Mouse (Mus musculus): ENCODE results near the gene Mtmr12.
A peak's percentile ranks its signal among the peaks of the same experiment; 100 is the strongest.

The Mtmr12 gene

DNA sequence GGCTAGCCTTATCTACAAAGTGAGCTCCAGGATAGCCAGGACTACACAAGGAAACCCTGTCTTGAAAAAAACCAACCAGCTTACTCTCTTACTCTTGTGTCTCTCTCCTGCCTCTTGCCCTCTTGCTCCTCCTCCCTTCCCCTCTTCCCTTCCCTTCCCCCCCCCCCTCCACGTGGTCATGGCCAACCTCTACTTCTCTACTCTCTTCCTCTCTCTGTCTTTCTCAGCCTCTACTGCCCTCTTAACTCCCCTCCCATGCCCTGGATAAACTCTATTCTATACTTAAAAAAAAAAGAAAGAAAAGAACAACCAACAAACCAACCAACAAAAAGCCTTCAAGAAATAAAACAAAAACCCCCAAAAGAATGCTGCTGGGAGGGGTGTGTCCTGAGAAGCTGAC, 30.7 kb downstream of the Mtmr12 start:
- DNase-seq (ENCODE audit: extremely low spot score, low spot score), result no peak

- DNase-seq (ENCODE audit: extremely low spot score, low spot score), result no peak
Observed at GRCm38 (mm10) chr15:12235983-12236382, 31.2 kb downstream of the Mtmr12 start.

DNA sequence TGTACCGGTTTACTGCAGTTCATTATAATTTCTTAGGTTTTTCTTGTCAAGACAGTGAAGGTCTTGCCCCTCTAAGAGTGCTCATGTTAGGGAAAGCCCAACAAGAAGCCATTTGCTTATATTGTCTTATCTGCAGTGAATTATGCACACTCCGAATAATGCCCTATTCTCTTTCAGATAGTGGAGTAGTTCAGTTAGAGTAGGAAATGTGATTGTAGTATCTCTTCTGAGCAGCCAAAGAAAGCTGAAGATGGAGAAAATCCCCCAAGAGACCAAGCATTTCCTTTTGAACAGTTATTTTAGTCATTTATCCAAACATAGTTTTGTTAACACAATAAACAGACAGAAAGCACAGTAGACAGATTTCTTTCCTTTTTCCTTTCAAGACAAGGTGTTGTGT, 32.1 kb downstream of the Mtmr12 start:
- DNase-seq (ENCODE audit: extremely low spot score, low spot score), result no peak

DNA sequence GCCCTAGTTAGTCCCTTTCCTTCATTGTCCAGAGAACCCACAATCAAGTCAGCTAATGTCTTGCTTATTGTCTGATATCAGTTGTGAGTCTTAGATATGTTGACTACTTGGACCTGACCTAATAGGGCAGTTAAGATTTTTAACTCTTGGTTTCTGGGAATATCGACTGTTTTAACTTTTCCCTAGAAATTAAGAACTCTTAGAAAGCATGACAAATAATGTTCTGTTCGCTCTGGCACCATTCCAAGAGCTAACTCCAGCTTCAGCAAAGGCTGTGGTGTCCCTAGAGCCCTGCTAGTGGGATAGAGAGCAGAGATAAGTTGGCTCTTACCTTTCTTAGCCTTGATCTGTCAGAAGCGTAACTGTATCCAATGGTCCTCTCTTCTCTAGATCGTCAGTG, 32.7 kb downstream of the Mtmr12 start:
- DNase-seq (ENCODE audit: extremely low spot score, low spot score), result no peak

DNA sequence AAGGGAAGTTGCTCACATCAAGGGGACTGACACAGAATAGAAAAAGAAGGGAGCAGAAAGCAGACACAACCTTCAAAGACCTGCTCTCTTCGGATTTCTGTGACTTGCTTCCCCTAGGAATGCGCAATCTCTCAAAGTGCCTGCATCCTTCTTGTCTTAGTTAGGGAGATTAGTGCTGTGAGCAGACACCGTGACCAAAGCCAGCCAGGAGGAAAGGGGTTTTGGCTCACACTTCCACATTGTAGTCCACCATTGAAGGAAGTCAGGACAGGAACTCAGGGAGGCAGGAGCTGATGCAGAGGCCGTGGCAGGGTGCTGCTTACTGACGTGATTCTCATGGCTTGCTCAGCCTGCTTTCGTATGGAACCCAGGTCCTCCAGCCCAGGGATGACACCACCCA, 33.5 kb downstream of the Mtmr12 start:
- DNase-seq (ENCODE audit: extremely low spot score, low spot score), result no peak

GRCm38 (mm10) chr15:12240705-12241328, 36.0 kb downstream of the Mtmr12 start:
- no peak for DNase-seq (ENCODE audit: extremely low spot score, low spot score)

GRCm38 (mm10) chr15:12243792-12244191, 39.0 kb downstream of the Mtmr12 start:
- DNase-seq (ENCODE audit: extremely low spot score, low spot score), result no peak

DNA sequence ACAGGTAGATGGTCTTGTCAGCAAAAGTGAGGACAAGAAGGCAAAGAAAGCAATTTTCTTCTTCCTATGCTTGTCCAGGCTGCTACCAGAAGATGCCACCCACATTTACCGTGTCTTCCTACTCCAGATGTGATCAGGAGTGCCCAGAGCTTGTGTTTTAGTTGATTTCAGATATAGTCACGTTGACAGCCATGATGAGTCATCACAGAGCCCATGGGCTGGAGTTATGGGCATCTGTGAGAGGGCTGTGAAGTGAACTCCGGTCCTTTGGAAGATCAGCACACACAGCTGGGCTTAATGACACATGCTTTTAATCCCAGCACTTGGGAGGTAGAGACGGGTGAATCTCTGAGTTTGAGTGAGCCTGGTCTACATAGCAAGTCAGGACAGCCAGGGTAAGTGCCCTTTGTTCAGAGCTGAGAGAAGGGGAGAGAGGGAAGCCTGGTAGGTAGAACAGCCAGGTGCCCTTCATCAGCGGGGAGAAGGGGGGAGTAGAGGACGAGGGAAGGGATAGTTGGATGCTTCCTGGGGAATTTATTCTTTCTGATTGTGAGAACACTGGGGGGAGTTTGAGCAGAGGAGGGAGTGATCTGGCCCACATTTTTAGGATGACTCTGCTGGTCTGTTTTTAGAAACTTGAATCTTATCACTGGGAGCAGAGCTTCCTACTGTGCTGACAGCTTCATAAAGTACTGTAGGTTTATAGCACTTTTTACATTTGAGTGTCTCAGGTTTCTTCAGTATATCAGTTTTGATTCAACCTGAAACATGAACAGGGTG, 40.9 kb downstream of the Mtmr12 start:
- DNase-seq (ENCODE audit: extremely low spot score, low spot score), result no peak

- no peak for DNase-seq (ENCODE audit: extremely low spot score, low spot score)
Observed at GRCm38 (mm10) chr15:12246360-12247158, 41.7 kb downstream of the Mtmr12 start.

DNA sequence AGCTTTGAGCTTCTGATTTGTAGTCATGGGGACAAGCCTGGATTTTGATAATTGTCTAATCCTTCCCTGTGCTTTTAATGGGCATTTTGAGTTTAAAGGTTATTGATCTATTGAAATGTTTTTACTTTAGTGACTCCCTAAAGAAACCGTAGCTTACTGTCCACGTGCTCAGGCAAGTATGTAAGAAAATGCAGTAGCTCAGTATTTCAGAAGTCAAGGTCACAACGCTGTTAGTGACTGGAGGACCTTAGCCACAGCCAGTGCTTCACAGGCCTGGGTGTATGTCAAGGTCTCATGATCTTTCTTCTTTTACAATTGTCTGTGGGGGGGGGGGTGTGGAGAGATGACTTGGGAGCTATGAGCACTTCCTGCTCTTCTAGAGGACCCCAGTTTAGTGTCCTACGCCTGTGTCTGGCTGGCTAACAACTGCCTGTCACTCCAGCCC, 42.4 kb downstream of the Mtmr12 start:
- no peak for DNase-seq (ENCODE audit: extremely low spot score, low spot score)

GRCm38 (mm10) chr15:12248279-12248678, 43.5 kb downstream of the Mtmr12 start:
- DNase-seq (ENCODE audit: extremely low spot score, low spot score), result no peak

- no peak for DNase-seq (ENCODE audit: extremely low spot score, low spot score)
Observed at GRCm38 (mm10) chr15:12250350-12250749, 45.5 kb downstream of the Mtmr12 start.

DNA sequence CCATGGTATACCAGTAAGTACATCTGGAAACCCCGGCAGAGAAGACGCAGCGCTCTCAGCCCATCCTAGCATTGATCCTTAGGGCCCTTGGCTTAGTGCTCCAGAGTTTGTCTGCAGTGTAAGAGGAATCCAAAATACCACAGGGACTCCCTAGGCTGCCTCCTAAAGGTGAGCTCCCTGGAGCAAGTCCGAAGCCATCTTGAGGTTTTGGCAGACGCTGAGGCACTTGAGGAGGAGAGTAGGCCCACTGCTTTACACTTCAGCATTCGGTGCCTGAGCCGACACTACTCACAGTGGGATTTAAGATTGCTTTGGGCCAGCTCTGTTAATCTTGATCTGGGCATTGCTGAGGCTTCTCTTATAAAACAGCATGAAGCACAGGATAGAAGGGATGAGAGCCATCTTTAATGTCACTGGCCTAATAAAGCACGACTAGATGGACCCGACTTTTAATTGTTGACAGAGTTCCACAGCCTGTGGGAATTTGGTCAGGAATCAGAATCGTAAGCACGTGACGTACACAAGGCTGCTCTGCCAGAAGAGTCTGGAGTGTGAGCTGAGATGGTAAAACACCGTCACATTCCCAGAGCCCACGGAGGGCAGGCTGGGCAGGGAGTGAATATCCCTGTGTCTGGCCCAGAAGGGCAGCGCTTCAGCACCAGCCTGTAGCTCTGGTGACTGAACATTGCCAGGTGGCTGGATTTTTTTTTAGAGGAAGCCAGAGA, 46.8 kb downstream of the Mtmr12 start:
- no peak for DNase-seq (ENCODE audit: extremely low spot score, low spot score)

DNA sequence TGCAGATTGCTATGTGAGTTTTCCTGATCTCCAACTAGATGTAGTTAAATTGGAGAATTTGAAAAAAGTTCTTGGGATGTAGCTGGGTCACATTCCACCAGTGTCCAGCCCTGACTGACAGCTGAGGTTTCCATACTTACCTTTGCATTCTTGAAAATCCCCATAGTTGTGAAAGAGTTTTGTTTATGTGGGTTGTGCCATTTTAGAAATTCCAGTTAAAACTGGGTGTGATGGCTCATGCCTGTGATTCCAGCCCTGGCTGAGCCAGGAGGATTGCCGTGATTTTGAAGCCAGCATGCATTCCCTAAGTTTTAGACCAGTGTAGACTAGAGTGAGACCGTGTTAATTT, 47.3 kb downstream of the Mtmr12 start:
- DNase-seq (ENCODE audit: extremely low spot score, low spot score), result no peak

DNA sequence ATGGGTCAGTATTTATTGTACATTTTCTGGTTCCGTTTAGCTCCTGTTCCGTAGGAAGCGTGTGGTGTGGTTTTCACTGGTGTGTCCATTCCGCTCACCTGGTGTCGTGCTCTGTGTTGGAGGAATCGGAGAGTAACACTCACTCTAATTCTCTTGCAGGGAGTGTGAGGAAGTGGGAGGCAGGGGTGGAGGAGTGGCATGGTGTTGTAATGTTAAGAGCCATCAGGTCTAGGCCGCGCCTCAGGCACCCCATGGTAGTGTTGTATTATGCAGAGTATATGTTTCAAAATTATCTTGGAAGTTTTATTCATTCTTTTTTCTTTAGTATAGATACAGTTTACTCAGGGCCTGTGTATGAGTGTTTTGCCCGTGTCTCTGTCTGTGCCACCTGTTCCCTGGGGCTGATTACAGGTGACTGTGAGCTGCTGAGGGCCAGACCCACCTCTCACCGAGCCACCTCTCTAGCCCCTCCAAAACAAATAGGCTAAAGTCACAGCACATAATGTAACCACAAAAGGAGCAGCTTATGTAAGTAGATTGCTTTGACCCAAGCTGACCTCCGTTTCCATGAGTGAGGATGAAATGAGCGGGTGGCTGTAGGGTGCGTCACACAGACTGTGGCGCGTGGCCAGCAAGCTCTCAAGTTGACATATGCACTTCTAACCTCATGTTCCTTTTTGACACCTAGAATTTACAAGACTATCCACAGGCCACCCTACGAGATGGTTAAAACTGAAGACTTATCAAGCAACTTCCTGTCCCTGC, 53.1 kb downstream of the Mtmr12 start:
- no peak for DNase-seq (ENCODE audit: extremely low spot score, low spot score)

DNA sequence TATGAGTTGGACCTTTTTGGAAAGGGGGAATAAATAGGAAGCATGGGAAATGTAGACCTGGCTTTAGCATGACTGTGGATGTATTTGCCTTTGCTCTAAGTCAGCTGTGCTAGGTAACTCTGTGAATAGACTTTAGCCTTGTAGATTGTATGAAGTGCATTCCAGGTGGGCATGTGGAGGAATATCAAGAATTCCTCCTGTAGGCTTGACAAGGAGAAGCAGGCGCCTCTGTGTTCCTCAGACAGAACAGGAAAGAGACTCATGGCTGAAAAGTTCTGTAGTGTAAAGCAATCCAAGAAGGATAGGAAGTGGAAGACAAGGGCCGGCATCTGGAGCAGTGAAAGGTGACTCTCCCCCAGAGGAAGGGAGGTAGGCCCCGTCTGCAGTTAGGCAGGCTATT, 58.2 kb downstream of the Mtmr12 start:
- DNase-seq (ENCODE audit: extremely low spot score, low spot score), result no peak

DNA sequence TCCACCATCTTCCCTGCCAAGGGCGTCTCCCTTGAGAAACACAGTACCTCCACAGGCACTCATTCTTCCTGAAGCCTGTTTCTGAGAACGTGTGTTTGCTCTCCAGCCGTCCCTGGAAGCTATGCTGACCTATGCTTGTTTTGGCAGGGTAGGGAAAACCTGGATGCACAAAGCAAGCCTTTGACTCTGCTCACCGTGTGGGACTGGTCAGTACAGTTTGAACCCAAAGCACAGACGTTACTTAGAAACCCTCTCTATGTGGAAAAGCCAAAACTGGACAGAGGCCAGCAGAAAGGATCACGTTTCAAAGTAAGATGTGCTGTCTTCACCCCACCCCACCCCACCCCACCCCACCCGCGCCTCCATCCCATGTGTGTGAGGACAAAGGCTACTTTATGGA, 61.6 kb downstream of the Mtmr12 start:
- DNase-seq (ENCODE audit: extremely low spot score, low spot score), result no peak

DNA sequence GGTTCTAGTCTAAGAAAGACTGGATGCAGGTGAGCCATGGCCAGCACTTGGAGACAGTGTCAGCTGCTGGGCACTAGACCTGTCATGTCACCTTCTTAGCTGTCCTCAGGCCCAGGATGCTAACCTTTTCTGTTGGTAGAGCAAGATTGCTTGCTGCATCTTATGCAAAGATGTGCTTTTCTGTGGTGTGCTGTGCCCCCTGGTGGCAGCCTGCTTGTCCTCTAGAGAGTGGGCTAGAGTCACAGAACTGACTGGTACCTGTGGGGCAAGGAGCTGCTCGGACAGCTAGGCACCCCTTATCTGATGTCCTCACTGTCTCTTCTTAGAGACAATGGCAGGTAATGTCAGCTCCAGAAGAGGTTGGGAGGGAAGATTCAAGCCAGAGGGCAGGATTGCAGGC, 63.2 kb downstream of the Mtmr12 start:
- peak; percentile 65 for DNase-seq (ENCODE audit: extremely low spot score, low spot score)

DNA sequence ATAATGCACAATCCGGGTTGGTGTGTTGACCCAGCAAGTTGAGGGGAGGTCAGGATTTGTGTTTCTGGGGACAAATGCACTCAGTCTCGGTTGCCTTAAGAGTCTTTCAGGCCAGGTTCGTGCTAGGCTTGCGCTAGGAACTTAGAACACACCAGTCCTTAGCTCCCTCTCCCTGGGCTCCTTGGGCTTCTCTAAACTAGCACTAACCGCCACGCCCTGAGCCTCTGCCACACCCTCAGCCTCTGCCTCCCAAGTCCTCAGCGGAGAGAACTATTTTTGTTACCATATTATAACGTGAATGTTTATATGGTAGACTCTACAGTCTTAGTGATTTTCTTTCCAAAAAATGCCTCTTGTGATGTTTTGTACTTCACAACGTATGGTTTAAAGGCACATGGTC, 66.5 kb downstream of the Mtmr12 start:
- no peak for DNase-seq (ENCODE audit: extremely low spot score, low spot score)

GRCm38 (mm10) chr15:12273325-12274052, 68.7 kb downstream of the Mtmr12 start:
- no peak for DNase-seq (ENCODE audit: extremely low spot score, low spot score)

All from neural tube, embryonic 10.5 days (tissue).